Mouse (Mus musculus) ES-Bruce4 (cell line): ENCODE measurements at regions not wholly inside any gene's neighbourhood (a gene's known extent, or its start where the extent isn't known, plus 50 kb on each side); places are given as distances from the start of the nearest gene placed in this dataset.

Experiments
- H3K27ac ChIP-seq: 2 replicates; pipeline ENCODE4 v1.5.1; 2012; ENCODE audit warnings: low read length, inconsistent platforms; ENCODE audit not compliant: insufficient read depth
- H3K27me3 ChIP-seq: 2 replicates; pipeline ENCODE4 v1.6.1; 2012; ENCODE audit warnings: mild to moderate bottlenecking, low read length, inconsistent platforms; ENCODE audit not compliant: control insufficient read depth, poor library complexity, insufficient read depth, severe bottlenecking
- H3K36me3 ChIP-seq: 2 replicates; pipeline ENCODE4 v1.6.1; 2012; ENCODE audit warnings: inconsistent platforms, mild to moderate bottlenecking, low read length, moderate library complexity; ENCODE audit not compliant: control insufficient read depth, poor library complexity, insufficient read depth, severe bottlenecking
- H3K4me1 ChIP-seq: one replicate; pipeline ENCODE4 v1.8.1; 2011; ENCODE audit warnings: low read length; ENCODE audit not compliant: control insufficient read depth, insufficient read depth
- H3K4me3 ChIP-seq: 2 replicates; pipeline ENCODE4 v1.5.1; 2011; ENCODE audit warnings: low read depth, mild to moderate bottlenecking, low read length
- H3K9ac ChIP-seq: 2 replicates; pipeline ENCODE4 v1.6.1; 2012; ENCODE audit warnings: low read depth, mild to moderate bottlenecking, inconsistent platforms; ENCODE audit not compliant: poor library complexity, severe bottlenecking
- H3K9me3 ChIP-seq: replicated peaks from 2 replicates; pipeline ENCODE4 v1.6.1; 2012; ENCODE audit warnings: mild to moderate bottlenecking, low read length, inconsistent platforms; ENCODE audit not compliant: control insufficient read depth, poor library complexity, insufficient read depth, severe bottlenecking
- CTCF ChIP-seq: IDR thresholded peaks from one replicate; pipeline ENCODE4 v1.8.1; 2011; ENCODE audit warnings: low read depth, low read length
- EP300 ChIP-seq: IDR thresholded peaks from 2 replicates; pipeline ENCODE4 v1.6.1; 2011; ENCODE audit warnings: low read depth, low read length; ENCODE audit not compliant: insufficient read depth
- POLR2A ChIP-seq: IDR thresholded peaks from one replicate; pipeline ENCODE4 v1.8.1; 2011; ENCODE audit warnings: low read length; ENCODE audit not compliant: insufficient read depth

DNA sequence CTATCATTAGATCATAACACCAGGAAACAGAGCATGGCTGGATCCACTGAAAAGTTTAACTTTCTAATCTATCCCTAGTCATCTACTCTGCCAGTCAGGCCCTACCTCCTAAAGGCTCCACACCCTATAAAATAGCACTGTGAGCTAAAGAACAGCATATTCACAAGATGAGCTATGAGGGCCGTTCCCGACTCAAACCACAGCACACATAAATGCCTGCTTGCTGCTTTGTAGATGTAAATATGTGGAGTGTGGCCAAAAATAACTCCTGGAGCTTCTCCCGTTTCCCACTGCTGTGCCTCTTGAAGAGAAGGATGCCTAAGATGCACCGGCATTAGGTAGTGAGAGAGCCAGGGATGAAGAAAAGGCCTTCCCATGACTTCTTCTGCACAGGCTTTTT lies 1632.3 kb downstream of the 4930444P10Rik start:
- no peaks in the 10 kb centered on the region for H3K9me3 ChIP-seq
- no peak for TF ChIP-seq POLR2A
- TF ChIP-seq EP300: no peak
- no peak for TF ChIP-seq CTCF
- H3K9ac ChIP-seq: no peak overlapping the region
- H3K27ac ChIP-seq: no peak overlapping the region
- no peak overlapping the region for H3K4me3 ChIP-seq
- no peaks in the 10 kb centered on the region; the same call in 1 of the 2 replicates for H3K36me3 ChIP-seq
- H3K4me1 ChIP-seq: no peaks in the 10 kb centered on the region
- no peaks in the 10 kb centered on the region for H3K27me3 ChIP-seq

DNA sequence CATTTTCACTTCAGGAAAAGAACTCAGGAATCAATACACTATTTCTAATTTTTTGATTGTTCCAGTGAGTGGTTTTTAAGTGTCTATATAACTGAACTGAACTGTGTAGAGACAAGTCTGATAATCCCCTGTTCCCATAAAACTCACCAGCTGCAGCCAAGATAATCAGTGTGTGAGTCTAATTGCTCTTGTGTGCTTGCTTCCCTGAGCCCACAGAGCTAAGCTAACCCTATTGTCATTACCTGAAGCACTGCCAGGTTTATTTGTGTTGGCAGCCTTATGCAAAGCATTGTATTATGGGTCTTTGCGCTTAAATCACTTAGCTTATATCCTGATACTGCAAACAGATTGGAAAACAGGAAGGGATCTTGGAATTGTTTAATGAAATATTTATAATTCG lies 1663.8 kb downstream of the 4930444P10Rik start:
- Histone ChIP-seq H3K27ac (no peak overlapping the region), H3K4me3 (no peak overlapping the region), H3K9me3 (no peaks in the 10 kb centered on the region), H3K9ac (no peak overlapping the region), H3K4me1 (no peaks in the 10 kb centered on the region), H3K36me3 (no peaks in the 10 kb centered on the region), H3K27me3 (no peaks in the 10 kb centered on the region)
- no peak for TF ChIP-seq EP300
- no peak for TF ChIP-seq CTCF
- TF ChIP-seq POLR2A: no peak

DNA sequence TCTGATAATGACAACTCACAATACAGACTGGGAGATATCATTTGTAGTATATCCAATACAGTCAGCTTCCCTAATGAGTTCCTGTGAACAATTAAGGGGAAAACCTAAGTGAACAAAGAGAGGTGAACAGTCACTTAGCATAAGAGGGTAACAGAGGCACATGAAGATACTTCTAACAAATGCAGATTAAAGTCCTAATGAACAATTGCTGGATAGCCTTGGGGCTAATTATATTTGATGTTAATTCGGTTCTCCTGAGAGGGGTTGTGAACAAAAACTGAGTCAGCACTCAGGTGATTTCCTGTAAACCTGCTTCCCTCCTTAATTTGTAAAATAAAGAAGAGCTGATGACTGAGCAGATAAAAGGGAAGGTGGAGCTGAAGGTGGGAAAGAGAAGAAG lies 1672.1 kb downstream of the 4930444P10Rik start:
- Histone ChIP-seq H3K27ac (no peak overlapping the region), H3K4me1 (no peaks in the 10 kb centered on the region), H3K4me3 (no peak overlapping the region), H3K9me3 (no peaks in the 10 kb centered on the region), H3K27me3 (no peaks in the 10 kb centered on the region; the same call in 1 of the 2 replicates), H3K9ac (no peak overlapping the region), H3K36me3 (no peaks in the 10 kb centered on the region)
- TF ChIP-seq EP300 (no peak), POLR2A (no peak), CTCF (no peak)

DNA sequence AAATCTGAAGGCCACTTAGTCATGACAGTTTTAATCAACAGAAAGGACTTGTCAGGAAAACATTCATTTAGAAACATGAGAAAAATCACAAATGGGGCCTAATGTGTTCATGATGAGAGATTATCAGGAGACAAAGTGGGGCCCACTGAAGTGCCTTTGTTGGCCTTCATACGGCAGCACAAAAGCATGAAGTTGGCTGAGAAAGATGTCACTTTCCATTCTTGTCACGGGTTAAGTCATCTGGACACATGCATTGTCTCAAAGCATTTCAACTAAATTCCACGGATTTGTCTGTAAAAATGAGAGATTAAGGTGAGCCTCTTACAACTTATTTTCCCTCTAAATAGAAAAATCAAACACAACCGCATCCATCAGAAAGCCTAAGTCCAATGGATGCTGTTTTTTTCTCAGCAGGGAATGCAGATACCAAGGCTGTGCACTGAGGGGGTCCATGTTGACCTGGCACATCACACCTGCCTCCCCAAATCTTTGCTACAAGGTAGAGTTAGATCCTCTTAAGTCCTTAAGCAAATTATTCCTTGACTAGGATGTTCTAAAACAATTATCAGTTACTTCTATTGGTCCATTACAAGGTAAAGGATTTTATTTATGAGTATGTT lies 1679.2 kb downstream of the 4930444P10Rik start:
- Histone ChIP-seq H3K4me3 (no peak overlapping the region), H3K27me3 (no peaks in the 10 kb centered on the region), H3K9ac (no peak overlapping the region)

DNA sequence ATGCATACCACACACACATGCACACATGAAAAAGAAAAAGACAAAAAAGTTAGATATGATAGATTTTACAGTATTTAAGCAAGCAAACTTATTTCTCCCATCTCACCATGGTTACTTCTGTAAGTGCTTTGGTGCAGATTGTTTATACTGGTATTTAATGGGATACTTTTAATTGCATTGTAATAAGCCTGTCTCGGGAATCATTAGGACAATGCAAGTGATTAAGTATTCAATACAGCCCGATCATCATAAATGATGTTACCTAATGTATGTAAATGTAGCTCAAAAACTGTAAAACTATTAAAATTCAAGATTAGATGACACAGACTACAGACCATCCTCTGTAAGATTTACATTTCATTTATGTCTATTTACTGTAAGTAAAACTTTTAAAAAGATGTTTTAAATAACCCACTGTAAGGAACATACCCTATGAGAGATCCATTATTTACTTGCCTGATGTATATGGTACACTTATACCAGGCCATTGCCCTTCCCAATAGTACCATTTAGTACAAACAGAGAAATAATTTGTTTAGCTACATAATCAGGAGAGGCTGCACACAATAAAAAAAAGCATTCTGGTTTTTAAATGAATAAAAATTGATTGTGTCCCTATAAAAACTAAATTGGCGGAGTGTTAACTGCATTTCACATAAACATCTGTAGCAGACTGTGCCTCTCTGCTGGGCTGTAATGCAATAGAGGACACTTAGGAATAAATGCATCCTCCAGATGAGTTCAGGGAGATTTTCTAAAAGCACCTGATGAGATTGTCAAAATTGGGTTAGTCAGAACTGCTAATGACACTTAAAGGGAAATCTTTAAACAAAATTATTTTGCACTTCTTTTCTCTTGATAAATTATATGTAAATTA lies 1722.9 kb downstream of the 4930444P10Rik start:
- no peaks in the 10 kb centered on the region for H3K36me3 ChIP-seq
- H3K9me3 ChIP-seq: no peaks in the 10 kb centered on the region
- no peak overlapping the region for H3K4me3 ChIP-seq
- H3K27me3 ChIP-seq: no peaks in the 10 kb centered on the region
- no peak overlapping the region for H3K9ac ChIP-seq
- no peaks in the 10 kb centered on the region for H3K4me1 ChIP-seq
- TF ChIP-seq POLR2A: no peak
- TF ChIP-seq CTCF: no peak
- no peak for TF ChIP-seq EP300
- H3K27ac ChIP-seq: no peak overlapping the region

More for the DNA sequence above, 1679.2 kb downstream of the 4930444P10Rik start:
- no peak for TF ChIP-seq CTCF
- no peak for TF ChIP-seq EP300
- no peak for TF ChIP-seq POLR2A
- no peaks in the 10 kb centered on the region for H3K9me3 ChIP-seq
- no peaks in the 10 kb centered on the region for H3K36me3 ChIP-seq
- no peak overlapping the region for H3K27ac ChIP-seq
- no peaks in the 10 kb centered on the region for H3K4me1 ChIP-seq
